Mouse (Mus musculus) heart, embryonic 13.5 days (tissue): ENCODE data around the gene Prickle2. TPM values are rescaled to one million over a fixed set of nuclear protein-coding genes. Genes with fewer than 3 reads are reported as not detected.

ENCODE experiments used
- ATAC-seq: fragments of 200-750 bp; cut with Nextera tagmentation; 2 replicates; pipeline ENCODE4 v1.8.0; 2017; ENCODE audit warnings: moderate TSS enrichment; ENCODE audit not compliant: insufficient number of reproducible peaks, low FRiP score, low TSS enrichment; ENCODE audit errors: extremely low read depth
- H3K27ac ChIP-seq: fragments of 300-500 bp; sonication (generic); replicated peaks from 2 replicates; pipeline ENCODE4 v1.5.1; 2015; ENCODE audit warnings: moderate library complexity, mild to moderate bottlenecking, inconsistent platforms
- H3K27me3 ChIP-seq: fragments of 300-500 bp; sonication (generic); replicated peaks from 2 replicates; pipeline ENCODE4 v1.6.1; 2015; ENCODE audit warnings: mild to moderate bottlenecking, inconsistent platforms
- H3K36me3 ChIP-seq: fragments of 300-500 bp; sonication (generic); 2 replicates; pipeline ENCODE4 v1.6.1; 2015; ENCODE audit warnings: mild to moderate bottlenecking, inconsistent platforms
- H3K4me1 ChIP-seq: fragments of 300-500 bp; sonication (generic); 2 replicates; pipeline ENCODE4 v1.6.1; 2015; ENCODE audit warnings: inconsistent platforms
- H3K4me2 ChIP-seq: fragments of 300-500 bp; sonication (generic); 2 replicates; pipeline ENCODE4 v1.6.1; 2015; ENCODE audit warnings: inconsistent platforms, mild to moderate bottlenecking, moderate library complexity
- H3K4me3 ChIP-seq: fragments of 300-500 bp; sonication (generic); 2 replicates; pipeline ENCODE4 v1.5.1; 2015; ENCODE audit warnings: moderate library complexity, mild to moderate bottlenecking, inconsistent platforms
- H3K9ac ChIP-seq: fragments of 300-500 bp; sonication (generic); 2 replicates; pipeline ENCODE4 v1.6.1; 2015; ENCODE audit warnings: inconsistent platforms, mild to moderate bottlenecking, moderate library complexity
- H3K9me3 ChIP-seq: fragments of 300-500 bp; sonication (generic); 2 replicates; pipeline ENCODE4 v1.6.1; 2016; ENCODE audit warnings: inconsistent platforms
- WGBS: fragments of 180-500 bp; shearing (Covaris S2); methylation state at CpG from one replicate; pipeline ENCODE4 v1.1.7; 2015; ENCODE audit warnings: mixed read lengths; 5-methylcytosine and 5-hydroxymethylcytosine counted together
- polyA plus RNA-seq: library from polyadenylated mRNA; unstranded; fragments of >200 nt; fragmentation: Nextera tagmentation; extraction: Ambion mirVana; gene quantifications from 2 replicates; pipeline ENCODE4 v1.2.1, GENCODE M21; 2015

Gene Prickle2
- polyA plus RNA-seq, 1 experiment from 2014 or later = 5.4 TPM

- Histone ChIP-seq H3K4me3 (no peak overlapping the region), H3K4me2 (no peak overlapping the region), H3K27me3 (no peaks in the 10 kb centered on the region), H3K9me3 (no peaks in the 10 kb centered on the region), H3K27ac (no peak overlapping the region), H3K9ac (no peak overlapping the region), H3K36me3 (peaks cover 57% of the 10 kb centered on the region), H3K4me1 (peaks cover 10% of the 10 kb centered on the region; the same call in 1 of the 2 replicates)
- no peak for ATAC-seq
- 86% methylated on average over 3 of the region's 3 CpGs for WGBS
These were observed 296.2 kb downstream of the Prickle2 start for GRCm38 (mm10) chr6:92409788-92410187.

GRCm38 (mm10) chr6:92407259-92407658 is 298.7 kb downstream of the Prickle2 start:
- H3K27me3 ChIP-seq = no peaks in the 10 kb centered on the region
- 64% methylated on average over 5 of the region's 5 CpGs for WGBS
- H3K36me3 ChIP-seq = peaks cover 68% of the 10 kb centered on the region
- H3K4me2 ChIP-seq = no peak overlapping the region
- H3K4me3 ChIP-seq = no peak overlapping the region
- no peak overlapping the region for H3K9ac ChIP-seq
- no peak overlapping the region for H3K27ac ChIP-seq
- H3K4me1 ChIP-seq = no peaks in the 10 kb centered on the region
- H3K9me3 ChIP-seq = no peaks in the 10 kb centered on the region
- ATAC-seq = no peak

GRCm38 (mm10) chr6:92405571-92405970 is 300.4 kb downstream of the Prickle2 start:
- Histone ChIP-seq H3K36me3 (peaks cover 63% of the 10 kb centered on the region), H3K4me1 (no peaks in the 10 kb centered on the region)
- WGBS = 70% methylated on average over 8 of the region's 8 CpGs

GRCm38 (mm10) chr6:92397876-92398275 is 308.1 kb downstream of the Prickle2 start:
- 89% methylated on average over 6 of the region's 6 CpGs for WGBS

More at GRCm38 (mm10) chr6:92405571-92405970, 300.4 kb downstream of the Prickle2 start:
- Histone ChIP-seq H3K4me2 (no peak overlapping the region), H3K27me3 (no peaks in the 10 kb centered on the region), H3K9me3 (no peaks in the 10 kb centered on the region), H3K27ac (no peak overlapping the region), H3K4me3 (no peak overlapping the region), H3K9ac (no peak overlapping the region)
- no peak for ATAC-seq

GRCm38 (mm10) chr6:92395556-92395955 is 310.4 kb downstream of the Prickle2 start:
- Histone ChIP-seq H3K9ac (no peak overlapping the region), H3K36me3 (peaks cover 13% of the 10 kb centered on the region), H3K4me2 (no peak overlapping the region), H3K4me1 (peaks cover 4% of the 10 kb centered on the region; the same call in 1 of the 2 replicates), H3K27ac (no peak overlapping the region), H3K9me3 (no peaks in the 10 kb centered on the region), H3K4me3 (no peak overlapping the region), H3K27me3 (no peaks in the 10 kb centered on the region)
- WGBS = 48% methylated on average over 4 of the region's 4 CpGs
- no peak for ATAC-seq

More at GRCm38 (mm10) chr6:92397876-92398275, 308.1 kb downstream of the Prickle2 start:
- Histone ChIP-seq H3K36me3 (peaks cover 19% of the 10 kb centered on the region), H3K4me1 (peaks cover 4% of the 10 kb centered on the region; the same call in 1 of the 2 replicates), H3K4me3 (no peak overlapping the region), H3K9ac (no peak overlapping the region), H3K27me3 (no peaks in the 10 kb centered on the region), H3K9me3 (no peaks in the 10 kb centered on the region), H3K4me2 (no peak overlapping the region), H3K27ac (no peak overlapping the region)
- ATAC-seq = no peak

GRCm38 (mm10) chr6:92395143-92395542 is 310.8 kb downstream of the Prickle2 start:
- Histone ChIP-seq H3K4me3 (no peak overlapping the region), H3K27me3 (no peaks in the 10 kb centered on the region), H3K36me3 (peaks cover 13% of the 10 kb centered on the region), H3K4me1 (peaks cover 4% of the 10 kb centered on the region; the same call in 1 of the 2 replicates), H3K4me2 (no peak overlapping the region), H3K9me3 (no peaks in the 10 kb centered on the region), H3K27ac (no peak overlapping the region), H3K9ac (no peak overlapping the region)
- no peak for ATAC-seq
- 66% methylated on average over 1 of the region's 1 CpGs for WGBS

GRCm38 (mm10) chr6:92394628-92395027 is 311.3 kb downstream of the Prickle2 start:
- H3K4me3 ChIP-seq = no peak overlapping the region
- no peak overlapping the region for H3K9ac ChIP-seq
- no peak overlapping the region for H3K4me2 ChIP-seq
- H3K4me1 ChIP-seq = peaks cover 4% of the 10 kb centered on the region; the same call in 1 of the 2 replicates
- no peaks in the 10 kb centered on the region for H3K27me3 ChIP-seq
- ATAC-seq = no peak
- WGBS = 78% methylated on average over 5 of the region's 5 CpGs
- H3K36me3 ChIP-seq = peaks cover 13% of the 10 kb centered on the region
- no peaks in the 10 kb centered on the region for H3K9me3 ChIP-seq
- H3K27ac ChIP-seq = no peak overlapping the region

GRCm38 (mm10) chr6:92390321-92390720 is 315.6 kb downstream of the Prickle2 start:
- Histone ChIP-seq H3K9ac (no peak overlapping the region), H3K4me1 (no peaks in the 10 kb centered on the region), H3K4me3 (no peak overlapping the region), H3K36me3 (no peaks in the 10 kb centered on the region), H3K4me2 (no peak overlapping the region), H3K27me3 (no peaks in the 10 kb centered on the region), H3K9me3 (no peaks in the 10 kb centered on the region), H3K27ac (no peak overlapping the region)
- 76% methylated on average over 4 of the region's 4 CpGs for WGBS
- no peak for ATAC-seq

- Histone ChIP-seq H3K4me2 (no peak overlapping the region), H3K4me1 (no peaks in the 10 kb centered on the region), H3K27ac (no peak overlapping the region), H3K36me3 (0 out of 2 replicates have a peak, but pooled peaks cover 2% of the 10 kb centered on the region), H3K27me3 (no peaks in the 10 kb centered on the region), H3K4me3 (no peak overlapping the region), H3K9me3 (no peaks in the 10 kb centered on the region), H3K9ac (no peak overlapping the region)
- WGBS = 75% methylated on average over 5 of the region's 5 CpGs
- ATAC-seq = no peak
These were observed 317.3 kb downstream of the Prickle2 start for GRCm38 (mm10) chr6:92388681-92389080.

GRCm38 (mm10) chr6:92383196-92383782 is 322.7 kb downstream of the Prickle2 start:
- H3K4me3 ChIP-seq = no peak overlapping the region
- 75% methylated on average over 14 of the region's 14 CpGs for WGBS
- peaks cover 6% of the 10 kb centered on the region; the same call in 1 of the 2 replicates for H3K9me3 ChIP-seq
- H3K27me3 ChIP-seq = no peaks in the 10 kb centered on the region
- H3K36me3 ChIP-seq = peaks cover 29% of the 10 kb centered on the region
- H3K4me1 ChIP-seq = no peaks in the 10 kb centered on the region
- H3K27ac ChIP-seq = no peak overlapping the region
- no peak overlapping the region for H3K9ac ChIP-seq
- no peak for ATAC-seq
- no peak overlapping the region for H3K4me2 ChIP-seq

- H3K27ac ChIP-seq = no peak overlapping the region
These were observed 324.9 kb downstream of the Prickle2 start for GRCm38 (mm10) chr6:92381085-92381484.

GRCm38 (mm10) chr6:92374826-92375225 is 331.1 kb downstream of the Prickle2 start:
- peaks cover 28% of the 10 kb centered on the region for H3K36me3 ChIP-seq
- no peak overlapping the region for H3K4me3 ChIP-seq
- H3K4me2 ChIP-seq = no peak overlapping the region
- no peak overlapping the region for H3K27ac ChIP-seq
- no peak overlapping the region for H3K9ac ChIP-seq
- H3K9me3 ChIP-seq = peaks cover 6% of the 10 kb centered on the region; the same call in 1 of the 2 replicates
- WGBS = 73% methylated on average over 6 of the region's 6 CpGs
- no peak for ATAC-seq
- H3K4me1 ChIP-seq = no peaks in the 10 kb centered on the region; the same call in 1 of the 2 replicates
- no peaks in the 10 kb centered on the region for H3K27me3 ChIP-seq

More at GRCm38 (mm10) chr6:92381085-92381484, 324.9 kb downstream of the Prickle2 start:
- H3K4me2 ChIP-seq = no peak overlapping the region
- no peak overlapping the region for H3K9ac ChIP-seq
- H3K27me3 ChIP-seq = no peaks in the 10 kb centered on the region
- no peaks in the 10 kb centered on the region for H3K4me1 ChIP-seq
- no peak overlapping the region for H3K4me3 ChIP-seq
- H3K9me3 ChIP-seq = peaks cover 6% of the 10 kb centered on the region; the same call in 1 of the 2 replicates
- 72% methylated on average over 10 of the region's 10 CpGs for WGBS
- ATAC-seq = no peak
- peaks cover 35% of the 10 kb centered on the region for H3K36me3 ChIP-seq
